Mouse (Mus musculus) ovary, adult 2 months (tissue): ENCODE data around the gene Gch1. TPM values are rescaled to one million over a fixed set of nuclear protein-coding genes. Genes with fewer than 3 reads are reported as not detected.

ENCODE experiments used
- polyA plus RNA-seq: library from polyadenylated mRNA; depleted of rRNA; stranded (reverse); fragments of >200 nt; gene quantifications from 2 replicates; pipeline ENCODE4 v1.2.3, GENCODE M21; 2012; rRNA removed

Gch1 gene
- polyA plus RNA-seq, result 26.9 and 34.7 TPM in 2 replicates

DNA sequence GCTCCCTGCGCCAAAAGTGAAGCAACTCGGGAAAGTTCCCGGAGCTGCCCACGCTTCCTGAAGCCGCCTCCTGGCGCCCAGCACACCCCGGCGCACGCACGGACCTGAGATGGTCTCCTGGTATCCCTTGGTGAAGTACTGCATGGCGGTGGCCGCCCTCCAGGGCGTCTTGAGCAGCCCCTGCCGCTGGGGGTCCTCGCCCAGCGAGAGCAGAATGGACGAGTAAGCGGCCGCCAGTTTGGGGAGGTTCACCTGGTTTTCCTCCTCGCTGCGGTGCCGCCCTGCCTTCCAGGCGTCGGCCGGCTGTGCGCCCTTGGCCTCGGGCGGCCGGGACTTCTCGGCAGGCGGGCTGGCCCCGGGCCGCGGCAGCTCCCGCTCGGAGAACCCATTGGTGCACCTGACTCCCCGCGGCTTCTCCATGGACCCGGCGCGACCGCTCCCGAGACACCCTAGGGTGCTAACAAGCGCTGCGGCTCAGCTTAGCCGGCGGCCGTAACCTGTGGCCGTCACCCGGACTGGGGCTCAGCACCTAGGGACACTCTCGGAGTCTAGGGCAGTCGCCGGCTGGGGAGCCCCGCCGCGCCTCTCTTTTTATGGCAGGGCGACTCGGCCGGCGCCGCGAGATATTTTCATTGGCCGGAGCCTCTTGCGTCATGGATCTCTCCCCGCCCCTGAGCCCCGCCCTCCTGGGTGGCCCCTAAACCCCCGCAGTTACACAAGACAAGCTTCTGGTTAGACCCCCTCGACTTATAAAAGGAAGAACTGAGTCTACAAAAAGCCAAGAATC lies at the start of gene Gch1:
Gch1 (minus strand) TSS at position 566 of the 787 bp plus-strand sequence.

Other genes with a start within 250 kb of the Gch1 start
- 1.5 and 2.2 TPM in 2 replicates for gene Wdhd1, start 87.4 kb upstream of the Gch1 start, polyA plus RNA-seq
- 1.6 and 2.1 TPM in 2 replicates for gene Socs4, start 87.5 kb upstream of the Gch1 start, polyA plus RNA-seq
- gene Mapk1ip1l, start 108.9 kb upstream of the Gch1 start, polyA plus RNA-seq, result 27.5 and 42.8 TPM in 2 replicates
- 134 and 164 TPM in 2 replicates for gene Lgals3, start 178.3 kb upstream of the Gch1 start, polyA plus RNA-seq
- 1.7 and 2.6 TPM in 2 replicates for gene Dlgap5, start 229.0 kb upstream of the Gch1 start, polyA plus RNA-seq